Mouse (Mus musculus): ENCODE measurements around the gene Usp48.

DNA sequence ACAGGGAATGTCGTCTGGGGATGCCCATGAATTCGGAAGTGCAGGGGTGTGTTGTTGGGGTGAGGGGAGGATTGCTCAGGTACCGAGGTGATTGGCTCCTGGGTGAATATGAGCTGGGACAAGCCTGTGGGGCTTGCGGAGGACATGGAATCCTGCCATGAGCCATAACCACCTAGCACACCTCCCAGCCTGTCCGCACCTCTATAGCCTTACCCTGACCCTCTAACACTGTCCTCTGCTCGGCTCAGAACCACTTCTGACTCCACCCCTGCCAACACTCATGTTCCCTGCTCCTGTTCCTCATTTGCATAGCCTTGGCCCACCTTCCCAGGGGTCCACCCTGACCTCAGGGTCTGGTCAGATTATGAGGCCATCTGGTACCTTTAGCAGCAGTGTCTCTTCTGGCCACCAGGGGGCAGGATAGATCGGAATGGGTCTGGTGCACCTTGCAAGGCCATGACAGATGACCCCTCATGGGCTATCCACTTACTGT, 89.5 kb downstream of the Usp48 start:
- TF ChIP-seq EP300 (IDR thresholded peaks at IDR 0.05; ENCODE audit: low read depth) (no peak), CTCF (IDR thresholded peaks at IDR 0.05; ENCODE audit: low read depth) (peak; percentile 94)

Data from liver, postnatal 0 days (tissue).